Mouse (Mus musculus): ENCODE results near the gene Nfib. TPM values are rescaled to one million over a fixed set of nuclear protein-coding genes. Genes with fewer than 3 reads are reported as not detected.
A peak's percentile ranks its signal among the peaks of the same experiment; 100 is the strongest.

Gene Nfib
- total RNA-seq, 2 experiments from 2014 or later: 83.2 to 103 TPM

DNA sequence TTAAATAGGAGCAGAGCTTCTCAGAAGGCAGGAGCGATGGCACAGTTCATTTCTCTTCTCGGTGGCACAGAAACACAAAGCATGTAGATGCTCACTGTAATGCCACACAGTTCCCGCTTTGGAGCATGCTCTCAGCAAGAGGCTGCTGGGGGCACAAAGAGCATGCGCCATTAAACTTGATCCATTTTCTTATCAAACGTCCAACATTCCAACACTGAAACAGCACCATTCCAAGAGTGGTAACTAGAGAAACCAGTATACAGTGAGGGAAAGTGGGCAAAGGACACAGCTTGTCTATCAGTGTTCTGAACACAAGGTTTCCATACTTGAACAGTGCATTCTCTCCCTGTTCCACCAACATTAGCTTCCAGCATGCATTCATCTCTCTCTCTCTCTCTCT lies 206.3 kb downstream of the Nfib start:
- DNase-seq: no peak

DNA sequence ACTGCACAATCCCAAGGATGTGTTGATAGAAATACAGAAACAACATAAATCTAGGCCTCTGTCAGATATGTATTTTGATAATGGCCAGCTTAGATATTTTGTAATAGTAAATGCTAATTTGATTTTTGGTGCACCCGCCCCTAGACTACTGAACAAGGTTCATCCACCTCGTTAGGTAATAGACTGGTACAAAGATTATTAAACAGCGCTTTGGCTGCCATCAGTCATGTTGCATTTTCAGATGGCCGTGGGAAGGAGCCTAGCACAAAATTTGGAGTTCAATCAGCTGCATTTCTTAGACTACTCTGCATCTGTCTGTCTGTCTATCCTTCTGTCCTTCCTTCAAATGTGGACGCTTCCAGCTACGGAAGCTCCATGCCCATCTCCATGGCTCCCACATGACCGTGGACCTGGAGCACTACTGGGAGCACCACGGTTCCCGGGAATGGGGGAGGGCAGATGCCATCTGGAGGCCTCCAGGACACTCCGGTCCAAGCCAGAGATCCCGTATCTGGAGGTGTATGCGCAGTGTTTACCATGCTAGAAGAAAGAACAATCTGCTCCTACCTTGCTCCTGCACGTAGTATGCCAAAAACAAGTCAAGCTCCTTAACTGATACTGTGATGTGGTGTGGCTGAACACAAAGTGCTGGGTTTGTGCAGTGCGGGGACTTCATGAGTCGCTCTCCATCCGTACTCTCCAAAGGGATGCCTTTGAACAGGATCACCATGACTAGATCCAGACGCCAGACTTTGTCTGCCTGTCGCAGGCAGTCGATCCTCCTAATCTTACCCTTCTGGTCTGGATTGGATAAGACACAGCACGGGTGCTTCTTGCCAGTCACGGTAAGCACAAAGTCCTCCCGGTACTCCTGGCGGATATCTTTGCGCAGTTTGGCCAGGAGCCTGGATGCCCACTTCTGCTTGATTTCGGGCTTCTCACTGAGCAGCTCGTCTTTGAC lies 207.6 kb downstream of the Nfib start:
- DNase-seq: peak in 1 of 2 experiments; percentile 29

DNA sequence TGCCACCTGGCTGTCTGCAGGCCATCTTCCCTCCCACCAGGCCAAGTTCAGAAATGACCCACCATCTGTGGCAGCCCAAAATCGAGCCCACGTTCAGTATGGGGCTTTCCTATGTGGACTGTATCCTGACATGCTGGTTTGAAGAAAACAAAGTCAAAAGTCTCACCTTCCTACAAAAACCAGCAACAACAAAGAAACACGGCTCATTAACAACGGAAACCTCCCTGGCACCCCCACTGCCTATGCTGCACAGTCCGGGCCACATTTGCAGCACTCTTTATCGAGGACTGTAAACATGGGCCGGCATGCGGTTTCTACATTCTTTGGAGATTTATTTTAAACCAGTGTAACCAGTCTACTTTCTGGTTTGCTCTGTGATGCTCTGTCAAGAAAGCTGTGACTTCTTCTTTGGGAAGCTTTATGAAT lies 208.4 kb downstream of the Nfib start:
- no peak for DNase-seq

DNA sequence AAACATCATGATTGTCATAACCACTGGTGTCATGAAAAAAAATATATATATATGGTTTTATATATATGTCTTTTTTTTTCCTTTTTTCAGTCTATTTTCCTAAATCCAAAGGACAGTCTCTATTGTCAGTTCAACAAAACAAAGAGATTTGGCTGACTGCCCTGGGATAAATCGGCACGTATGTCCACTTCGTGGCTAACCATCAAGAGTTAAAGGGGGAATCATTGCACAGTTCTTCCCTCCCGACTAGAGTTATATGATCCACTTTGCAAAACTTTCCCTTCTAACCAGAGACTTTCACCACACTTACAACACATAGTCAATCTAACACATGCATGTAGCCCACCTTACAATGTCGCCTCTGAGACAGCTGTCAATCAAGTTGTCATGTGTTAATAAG lies 209.2 kb downstream of the Nfib start:
- no peak for DNase-seq

DNA sequence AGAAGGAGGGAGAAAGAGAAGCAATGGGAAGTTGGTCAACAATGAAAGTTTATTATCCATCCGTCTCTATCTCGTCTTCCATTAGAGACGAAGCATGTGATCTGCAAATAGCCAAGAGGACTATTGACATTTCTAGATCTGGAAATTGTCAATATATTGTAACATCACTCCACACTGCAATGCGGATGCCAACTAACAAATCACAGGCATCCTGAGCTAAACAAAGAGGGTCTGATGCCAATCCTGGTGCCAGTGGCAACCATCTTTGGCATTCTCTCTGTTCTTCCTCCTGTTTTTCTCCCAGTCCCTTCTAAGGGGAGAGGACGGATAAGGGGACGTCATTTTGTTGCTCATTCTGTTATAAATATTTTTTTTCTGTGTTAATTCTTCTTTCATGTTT lies 209.9 kb downstream of the Nfib start:
- DNase-seq: no peak

DNA sequence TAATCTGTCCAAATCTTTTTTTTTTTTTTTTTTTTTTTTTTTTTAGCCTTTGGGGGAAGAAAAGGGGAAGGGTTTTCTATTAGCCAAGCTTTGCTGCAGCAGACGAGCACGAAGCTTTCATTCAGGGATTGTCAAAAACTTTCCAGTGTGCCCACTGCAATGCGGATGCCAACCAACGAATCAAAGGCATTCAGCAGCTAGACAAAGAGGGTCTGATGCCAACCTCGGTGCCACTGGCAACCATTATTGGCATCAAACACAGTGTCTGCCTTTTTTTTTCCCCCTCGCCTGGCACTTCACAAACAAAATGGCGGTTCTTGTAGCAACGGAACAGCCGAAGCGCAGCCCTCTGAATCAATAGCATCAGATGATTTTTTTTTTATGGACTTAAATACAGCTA lies 210.7 kb downstream of the Nfib start:
- no peak for DNase-seq

DNA sequence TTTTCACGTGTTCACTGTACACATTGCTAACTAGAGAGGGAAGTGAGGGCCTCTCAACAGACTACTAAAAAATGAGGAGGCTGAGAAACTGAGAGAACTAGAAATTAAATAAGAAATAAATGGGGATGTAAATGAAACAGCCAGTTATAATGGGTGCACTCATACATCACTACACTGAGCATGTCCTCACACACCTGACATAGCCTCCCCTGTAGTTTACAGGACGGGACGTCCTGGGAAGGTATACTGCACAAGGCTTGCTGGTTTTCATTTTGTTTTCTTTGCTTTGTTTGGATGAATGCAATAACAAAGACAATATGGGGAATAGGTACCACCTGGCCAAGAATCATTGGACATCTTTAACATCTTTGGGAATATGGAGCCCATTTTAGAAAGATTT lies 211.1 kb downstream of the Nfib start:
- DNase-seq: no peak

DNA sequence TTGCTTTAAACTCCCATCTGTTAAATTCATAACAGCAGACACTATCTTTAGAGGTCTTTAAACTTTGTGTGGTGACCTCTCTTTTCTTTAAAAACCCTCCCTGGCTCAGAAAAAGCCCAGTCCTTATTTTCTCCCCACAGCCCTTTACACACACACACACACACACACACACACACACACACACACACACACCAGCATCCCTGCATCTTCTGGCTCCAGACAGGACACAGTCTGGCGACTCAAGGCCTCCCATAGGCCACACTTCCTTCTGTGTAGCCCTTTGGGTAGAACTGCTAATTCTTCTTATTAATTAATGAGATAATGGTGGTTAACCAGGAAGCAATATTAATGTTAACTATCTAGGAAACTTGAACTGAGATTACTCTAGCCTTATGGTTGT lies 211.7 kb downstream of the Nfib start:
- no peak for DNase-seq

DNA sequence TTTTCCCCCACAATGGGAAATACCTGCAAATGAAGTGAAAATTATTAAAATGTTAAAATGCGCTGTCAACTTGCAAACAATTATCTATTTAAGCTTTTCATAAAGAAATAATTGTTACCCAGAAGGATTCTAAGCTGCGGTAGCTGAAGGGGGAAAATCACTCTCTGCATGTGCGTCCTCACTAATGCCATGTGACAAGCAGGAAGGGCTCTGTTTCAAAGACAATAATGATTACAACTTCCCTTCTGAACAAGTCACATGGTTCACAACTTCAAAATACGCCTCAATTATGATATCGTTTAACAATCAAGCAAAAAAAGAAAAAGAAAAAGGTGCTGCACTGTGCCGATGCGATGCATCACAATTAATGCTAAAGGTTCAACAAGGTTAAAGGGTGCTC lies 212.2 kb downstream of the Nfib start:
- no peak for DNase-seq

DNA sequence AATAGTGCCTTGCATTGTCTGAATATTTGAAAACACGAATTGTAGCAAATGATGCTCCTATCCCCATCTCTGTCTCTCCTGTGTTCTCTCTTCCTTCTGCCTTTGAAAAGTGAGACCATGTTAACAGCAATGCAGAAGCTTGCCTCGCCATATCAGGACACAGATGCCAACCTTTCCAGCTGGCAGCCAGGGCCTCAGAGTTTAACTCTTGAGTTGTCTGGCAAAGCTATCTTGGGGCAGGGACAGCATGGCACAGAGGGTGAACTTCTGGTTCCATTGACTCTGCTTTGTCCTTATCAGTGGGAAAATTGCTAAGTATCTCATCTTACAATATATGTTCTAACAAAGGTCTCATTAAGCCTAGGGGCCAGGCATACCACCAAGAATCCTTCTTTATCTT lies 212.8 kb downstream of the Nfib start:
- no peak for DNase-seq

DNA sequence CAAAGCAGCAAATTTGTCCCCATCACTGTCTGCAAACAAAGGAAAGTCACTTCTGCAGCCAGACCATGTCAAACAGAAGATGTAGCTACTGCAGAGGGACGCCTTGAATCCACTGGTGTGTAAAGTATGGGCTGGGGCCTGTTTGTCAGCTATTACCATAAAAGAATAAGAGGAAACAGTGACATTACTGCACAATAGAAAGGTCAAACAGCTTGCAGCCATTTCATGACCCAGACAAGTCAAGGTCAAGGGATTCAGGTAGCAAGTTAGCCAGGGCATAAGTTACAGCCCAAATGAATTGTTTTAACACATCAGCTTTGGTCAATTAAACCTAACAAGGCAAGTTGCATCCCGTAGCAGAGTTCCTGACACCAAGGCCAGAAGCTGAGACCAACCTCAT lies 215.6 kb downstream of the Nfib start:
- DNase-seq: no peak

DNA sequence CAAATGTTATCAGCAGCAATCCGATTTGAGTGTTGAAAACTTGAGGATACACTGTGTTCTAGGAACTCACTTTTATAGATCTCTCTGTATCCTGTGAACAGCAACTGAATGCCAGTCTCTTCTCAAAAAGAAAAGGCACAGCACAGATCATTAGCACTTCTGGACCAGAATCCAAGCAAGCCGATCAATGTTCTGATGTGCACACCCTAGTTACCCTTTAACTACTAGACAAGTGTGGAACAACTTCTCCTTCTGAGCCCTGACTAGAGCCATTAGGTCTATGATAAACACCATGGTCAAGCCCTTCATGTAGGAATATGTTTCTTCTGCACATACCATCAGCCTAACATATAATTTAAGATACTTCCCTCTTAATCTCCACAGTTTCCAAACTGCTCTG lies 219.6 kb downstream of the Nfib start:
- no peak for DNase-seq

DNA sequence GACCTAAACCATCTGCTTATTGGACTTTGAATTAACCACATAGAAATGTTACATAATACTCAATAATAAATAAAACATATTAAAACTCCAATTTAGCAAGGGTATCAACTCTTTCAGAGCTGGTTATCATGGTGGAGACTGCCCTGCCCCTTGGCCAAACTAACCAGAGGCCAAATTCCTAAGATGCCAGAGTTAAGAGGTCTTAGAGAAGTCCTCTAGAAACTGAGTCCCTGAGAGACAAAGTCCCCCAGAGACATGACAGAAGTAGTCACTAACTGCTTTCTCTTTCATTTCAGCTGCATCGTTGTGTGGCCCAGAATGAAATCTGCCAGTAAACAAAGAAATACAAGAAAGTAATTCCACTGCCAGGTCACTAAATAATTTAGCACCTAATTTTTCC lies 221.7 kb downstream of the Nfib start:
- no peak for DNase-seq

DNA sequence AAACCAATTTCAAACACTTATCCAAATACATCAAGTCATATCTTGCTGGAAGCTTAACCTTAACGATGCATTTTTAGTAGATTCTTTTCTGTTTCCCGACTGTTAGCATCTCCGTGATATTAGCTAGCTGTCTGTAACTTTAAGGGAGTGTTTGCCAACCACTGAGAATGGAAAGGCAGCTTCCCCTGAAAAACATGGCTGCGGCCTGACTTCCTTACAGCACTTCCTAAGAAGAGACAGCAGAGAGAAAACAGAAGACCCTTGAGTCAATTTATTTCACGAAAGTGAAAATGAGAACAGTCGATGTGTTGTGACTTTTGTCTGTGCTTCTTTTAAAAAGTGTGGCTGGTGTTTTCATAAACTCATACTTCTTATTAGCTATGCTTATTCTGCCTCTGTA lies 222.3 kb downstream of the Nfib start:
- DNase-seq: no peak

DNA sequence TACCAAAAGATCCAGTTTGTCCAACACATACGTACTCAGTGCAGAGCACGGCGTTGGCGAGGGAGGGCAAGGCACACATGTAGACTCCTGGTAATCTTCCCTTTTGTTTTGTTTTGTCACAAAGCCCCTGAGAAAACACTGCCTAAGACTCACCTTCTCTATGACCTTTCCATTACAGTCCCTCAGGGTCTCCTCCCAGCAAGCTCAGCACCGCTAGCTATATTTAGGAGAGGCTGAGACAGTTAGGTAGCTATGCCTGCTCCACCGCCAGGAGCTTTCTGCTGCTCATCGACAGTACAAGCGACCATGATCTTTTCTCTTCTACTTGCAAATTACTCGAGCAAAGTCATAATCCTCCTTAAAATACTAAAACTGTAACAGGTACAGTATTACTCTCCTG lies 224.9 kb downstream of the Nfib start:
- DNase-seq: no peak

DNA sequence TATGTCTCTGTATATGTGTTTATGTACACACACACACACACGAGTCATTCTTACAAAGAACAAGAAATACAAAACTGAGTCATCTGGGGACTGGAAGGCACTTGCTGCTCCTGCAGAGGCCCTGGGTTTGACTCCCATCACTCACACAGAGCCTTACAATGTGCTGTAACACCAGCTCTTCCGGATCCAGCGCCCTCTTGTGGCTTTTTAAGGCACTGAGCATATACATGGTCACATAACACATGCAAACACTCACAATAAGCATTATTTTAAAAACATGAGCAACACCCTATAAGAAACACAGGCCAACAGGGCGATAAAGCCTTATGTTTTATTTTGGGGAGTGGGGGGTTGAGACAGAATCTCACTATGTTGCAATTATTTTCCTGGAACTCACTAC lies 226.2 kb downstream of the Nfib start:
- no peak for DNase-seq

DNA sequence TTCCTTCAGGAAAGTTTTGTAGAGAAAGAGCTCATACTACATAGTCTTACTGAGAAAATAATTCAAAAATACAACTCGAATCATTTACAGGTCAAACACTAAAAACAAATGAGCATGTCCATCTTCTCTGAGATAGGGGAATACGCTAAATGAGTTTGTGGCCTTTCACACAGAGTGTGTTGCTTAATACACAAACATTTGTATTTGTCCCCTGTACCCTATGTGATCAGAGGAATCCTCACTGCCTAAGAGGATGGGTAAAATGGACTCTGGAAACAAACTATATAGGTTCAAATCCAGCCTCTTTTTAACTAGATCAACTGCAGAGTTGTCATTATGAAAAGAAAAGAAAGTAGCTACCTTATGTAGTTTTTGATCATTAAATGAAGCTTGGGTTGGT lies 227.8 kb downstream of the Nfib start:
- no peak for DNase-seq

DNA sequence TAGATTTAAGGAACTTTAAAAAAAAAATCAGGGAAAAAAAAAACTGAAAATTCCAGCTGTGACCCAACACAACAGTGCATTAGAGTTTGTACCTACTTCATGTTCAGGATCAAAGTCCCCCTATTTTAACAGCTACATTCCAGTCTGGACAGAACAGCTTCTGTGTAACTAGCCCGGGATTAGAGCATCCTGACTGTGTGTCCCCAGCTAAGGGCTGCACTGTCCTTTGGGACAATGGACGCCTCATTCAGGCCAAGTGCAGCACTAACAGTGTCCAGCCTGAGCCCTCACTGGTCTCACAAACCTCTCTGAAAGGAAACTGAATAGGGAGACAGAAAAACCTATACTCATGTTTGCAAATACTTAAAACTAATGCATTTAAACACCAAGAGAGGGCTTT lies 229.1 kb downstream of the Nfib start:
- DNase-seq: no peak

DNA sequence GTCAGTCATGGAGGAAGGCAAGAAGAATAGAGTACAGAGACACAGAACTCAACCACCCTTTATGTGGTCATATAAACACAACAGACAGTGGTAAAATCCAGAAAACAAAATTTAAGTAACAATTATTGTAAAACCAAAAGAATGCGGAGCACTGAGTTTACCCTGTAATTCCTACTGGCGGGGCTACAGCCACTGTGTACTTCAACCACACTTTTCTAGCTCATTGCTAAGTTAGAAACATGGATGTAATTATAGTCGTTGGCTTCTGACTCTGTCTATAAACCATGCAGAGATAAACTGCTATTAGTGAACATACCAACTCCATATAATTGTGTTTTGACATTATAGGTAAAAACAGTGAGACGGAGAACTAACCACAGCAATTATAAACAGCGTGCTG lies 231.2 kb downstream of the Nfib start:
- no peak for DNase-seq

DNA sequence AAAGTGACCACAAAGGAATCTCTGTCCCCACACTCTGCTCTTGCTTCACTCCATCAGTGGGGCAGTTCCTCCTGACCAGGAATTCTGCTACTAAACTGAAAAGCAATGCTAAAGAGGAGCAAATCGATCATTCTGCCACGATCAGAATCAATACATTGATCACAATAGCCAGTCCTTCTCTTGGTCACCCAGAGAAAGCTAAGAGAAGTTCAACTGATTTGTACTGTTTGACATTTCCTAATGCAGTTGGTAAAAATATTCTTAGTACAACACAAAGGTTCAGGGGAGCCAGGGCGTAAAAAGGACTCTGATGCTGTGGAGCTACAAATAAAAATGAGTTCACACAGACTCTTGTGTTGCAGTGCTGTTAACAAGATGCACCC lies 234.6 kb downstream of the Nfib start:
- DNase-seq: no peak

DNA sequence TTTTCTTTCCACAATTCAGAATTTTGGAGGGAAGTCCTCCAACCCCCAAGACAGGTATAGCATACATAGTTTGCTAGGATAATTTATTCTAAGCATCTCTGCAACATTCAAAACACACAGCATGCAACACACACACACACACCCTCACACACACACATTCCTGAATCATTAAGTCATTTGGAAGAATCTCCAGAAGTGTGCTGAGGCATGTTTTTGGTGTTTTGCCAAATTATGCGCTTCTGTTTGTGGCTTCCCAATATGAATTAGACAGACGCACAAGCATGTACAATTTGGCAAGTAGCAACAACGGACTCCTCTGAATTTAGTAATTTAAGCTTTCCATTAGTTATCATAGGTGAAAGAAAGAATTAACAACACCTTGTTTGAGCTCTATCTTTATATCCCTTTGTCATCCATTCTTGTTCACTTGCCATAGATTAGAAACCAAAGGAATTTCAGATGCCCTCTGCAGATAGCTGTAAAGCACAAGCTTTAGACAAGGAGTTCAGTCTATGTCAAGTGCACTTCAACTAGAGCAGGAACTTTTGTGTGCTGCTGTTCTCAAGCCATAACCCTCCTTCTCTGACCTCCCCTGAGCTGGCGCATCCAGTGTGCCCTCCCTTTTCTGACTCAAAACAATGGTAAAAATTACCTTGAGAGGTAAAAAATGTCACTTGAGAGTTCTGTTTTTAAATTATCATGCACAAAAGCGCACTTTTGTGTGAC lies 235.2 kb downstream of the Nfib start:
- DNase-seq: peak in 1 of 2 experiments; percentile 34

DNA sequence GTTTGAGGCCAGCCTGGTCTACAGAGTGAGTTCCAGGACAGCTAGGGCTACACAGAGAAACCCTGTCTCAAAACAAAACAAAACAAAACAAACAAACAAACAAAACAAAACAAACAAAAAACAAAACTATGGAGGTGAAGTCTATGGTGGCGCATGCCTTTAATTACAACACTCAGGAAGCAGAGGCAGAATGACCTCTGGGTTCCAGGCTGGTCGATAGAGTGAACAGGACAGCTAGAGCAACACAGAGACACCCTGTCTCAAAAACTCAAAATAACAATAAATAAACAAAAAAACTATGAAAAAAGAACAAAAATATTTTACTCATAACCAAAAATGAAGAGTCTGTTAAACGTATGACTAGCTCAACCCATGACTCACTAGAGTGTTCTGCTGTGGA lies 236.6 kb downstream of the Nfib start:
- DNase-seq: no peak

DNA sequence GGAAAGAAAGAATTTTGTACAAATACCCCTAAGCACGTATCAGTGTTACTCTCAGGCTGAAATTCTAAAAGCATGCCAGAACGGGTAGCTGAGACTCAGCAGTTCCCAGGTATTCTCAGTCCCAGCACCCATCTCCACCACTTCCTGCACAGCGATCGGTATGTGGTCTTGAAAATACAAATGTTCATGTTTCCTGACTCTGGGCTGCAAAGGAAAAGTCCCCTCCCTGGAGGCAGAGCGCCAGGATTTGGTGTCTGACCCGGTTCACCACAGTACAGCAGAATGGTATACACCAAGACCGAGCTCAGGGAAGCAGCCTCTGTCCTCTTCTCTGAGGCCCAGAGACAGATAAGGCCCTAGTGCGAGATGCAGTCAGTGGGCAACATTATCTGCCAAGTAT lies 238.8 kb downstream of the Nfib start:
- DNase-seq: peak; percentile 48 to 73

DNA sequence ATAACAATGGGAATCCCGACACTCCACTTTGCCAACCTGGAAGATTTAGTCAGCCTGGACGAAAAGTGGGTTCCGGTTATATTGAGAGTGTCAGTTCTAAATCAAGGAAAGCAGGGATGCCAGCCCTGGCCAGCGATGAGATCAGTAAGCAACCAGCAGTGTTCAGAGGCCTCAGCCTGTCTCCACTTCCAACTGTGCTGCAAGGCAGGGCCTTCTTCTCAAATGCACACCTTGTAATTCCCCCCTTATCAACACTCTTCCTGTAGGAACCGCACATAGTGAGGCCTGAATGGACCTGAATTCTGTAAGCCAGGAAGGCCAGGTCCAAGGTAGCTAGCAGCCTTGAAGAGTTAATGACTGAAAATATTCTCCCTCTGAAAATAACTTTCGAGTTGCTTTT lies 239.4 kb downstream of the Nfib start:
- no peak for DNase-seq
